Mouse (Mus musculus) hindbrain, embryonic 11.5 days (tissue): ENCODE data around the gene Fgf8. TPM values are rescaled to one million over a fixed set of nuclear protein-coding genes. Genes with fewer than 3 reads are reported as not detected.

ENCODE experiments used
- ATAC-seq: fragments of 200-750 bp; cut with Nextera tagmentation; 2 replicates; pipeline ENCODE4 v1.8.0; 2017; ENCODE audit warnings: mild to moderate bottlenecking, moderate TSS enrichment, moderate library complexity; ENCODE audit not compliant: low FRiP score
- DNase-seq: peaks from one replicate; pipeline ENCODE4 v3.0.0-alpha.2; 2015; ENCODE audit warnings: low spot score
- H3K27ac ChIP-seq: fragments of 300-500 bp; sonication (generic); 2 replicates; pipeline ENCODE4 v1.5.1; 2014; ENCODE audit warnings: mild to moderate bottlenecking, low read depth, low read length
- H3K27me3 ChIP-seq: fragments of 300-500 bp; sonication (generic); 2 replicates; pipeline ENCODE4 v1.6.1; 2014; ENCODE audit warnings: mild to moderate bottlenecking, low read length, moderate library complexity, mixed read lengths; ENCODE audit not compliant: control insufficient read depth, insufficient read depth
- H3K36me3 ChIP-seq: fragments of 300-500 bp; sonication (generic); 2 replicates; pipeline ENCODE4 v1.6.1; 2014; ENCODE audit warnings: mild to moderate bottlenecking, low read length, moderate library complexity, mixed read lengths; ENCODE audit not compliant: control insufficient read depth, insufficient read depth
- H3K4me1 ChIP-seq: fragments of 300-500 bp; sonication (generic); replicated peaks from 2 replicates; pipeline ENCODE4 v1.6.1; 2014; ENCODE audit warnings: low read length, mixed read lengths; ENCODE audit not compliant: control insufficient read depth, insufficient read depth
- H3K4me2 ChIP-seq: fragments of 300-500 bp; sonication (generic); replicated peaks from 2 replicates; pipeline ENCODE4 v1.6.1; 2014; ENCODE audit warnings: mild to moderate bottlenecking, low read depth, low read length
- H3K4me3 ChIP-seq: fragments of 300-500 bp; sonication (generic); 2 replicates; pipeline ENCODE4 v1.5.1; 2014; ENCODE audit warnings: low read depth, low read length
- H3K9ac ChIP-seq: fragments of 300-500 bp; sonication (generic); 2 replicates; pipeline ENCODE4 v1.6.1; 2014; ENCODE audit warnings: low read depth, low read length
- H3K9me3 ChIP-seq: fragments of 300-500 bp; sonication (generic); 2 replicates; pipeline ENCODE4 v1.6.1; 2016; ENCODE audit warnings: low read length; ENCODE audit not compliant: control insufficient read depth
- WGBS: fragments of 180-500 bp; shearing (Covaris S2); extraction: QIAGEN DNeasy Blood & Tissue Kit; methylation state at CpG from one replicate; pipeline ENCODE4 v1.1.7; 2014; 5-methylcytosine and 5-hydroxymethylcytosine counted together
- polyA plus RNA-seq: library from polyadenylated mRNA; unstranded; fragments of >200 nt; fragmentation: Nextera tagmentation; extraction: Ambion mirVana; gene quantifications from 2 replicates; pipeline ENCODE4 v1.2.1, GENCODE M21; 2014

Gene Fgf8
- polyA plus RNA-seq, 1 experiment from 2014 or later = 4.6 TPM

GRCm38 (mm10) chr19:45745344-45746152 is 2.8 kb upstream of the Fgf8 start:
- Histone ChIP-seq H3K4me1 (peaks cover 11% of the 10 kb centered on the region), H3K4me3 (no peak overlapping the region), H3K27me3 (peaks cover 62% of the 10 kb centered on the region), H3K36me3 (no peaks in the 10 kb centered on the region), H3K9ac (no peak overlapping the region), H3K27ac (no peak overlapping the region), H3K9me3 (no peaks in the 10 kb centered on the region), H3K4me2 (no peak overlapping the region)
- DNase-seq = peak; percentile 49
- no peak for ATAC-seq
- 1% methylated on average over 32 of the region's 32 CpGs for WGBS

- Histone ChIP-seq H3K9ac (no peak overlapping the region), H3K27me3 (peaks cover 77% of the 10 kb centered on the region), H3K4me3 (no peak overlapping the region), H3K27ac (no peak overlapping the region), H3K36me3 (no peaks in the 10 kb centered on the region), H3K4me2 (no peak overlapping the region), H3K9me3 (no peaks in the 10 kb centered on the region), H3K4me1 (peaks cover 9% of the 10 kb centered on the region)
- ATAC-seq (no peak), DNase-seq (no peak)
- 16% methylated on average over 7 of the region's 7 CpGs for WGBS
Observed at GRCm38 (mm10) chr19:45743619-45744018, 904 bp upstream of the Fgf8 start.

GRCm38 (mm10) chr19:45742984-45743575 is 365 bp upstream of the Fgf8 start:
- peaks cover 82% of the 10 kb centered on the region for H3K27me3 ChIP-seq
- peaks cover 8% of the 10 kb centered on the region for H3K4me1 ChIP-seq
- H3K36me3 ChIP-seq = no peaks in the 10 kb centered on the region
- H3K27ac ChIP-seq = no peak overlapping the region
- H3K4me3 ChIP-seq = peak overlapping the region; percentile 29
- 0 out of 2 replicates have a peak overlapping the region, but pooled peaks have one; percentile 15 for H3K9ac ChIP-seq
- DNase-seq = peak; percentile 50
- peak overlapping the region; percentile 59 for H3K4me2 ChIP-seq
- no peak for ATAC-seq
- WGBS = 2% methylated on average over 19 of the region's 44 CpGs
- no peaks in the 10 kb centered on the region for H3K9me3 ChIP-seq

DNA sequence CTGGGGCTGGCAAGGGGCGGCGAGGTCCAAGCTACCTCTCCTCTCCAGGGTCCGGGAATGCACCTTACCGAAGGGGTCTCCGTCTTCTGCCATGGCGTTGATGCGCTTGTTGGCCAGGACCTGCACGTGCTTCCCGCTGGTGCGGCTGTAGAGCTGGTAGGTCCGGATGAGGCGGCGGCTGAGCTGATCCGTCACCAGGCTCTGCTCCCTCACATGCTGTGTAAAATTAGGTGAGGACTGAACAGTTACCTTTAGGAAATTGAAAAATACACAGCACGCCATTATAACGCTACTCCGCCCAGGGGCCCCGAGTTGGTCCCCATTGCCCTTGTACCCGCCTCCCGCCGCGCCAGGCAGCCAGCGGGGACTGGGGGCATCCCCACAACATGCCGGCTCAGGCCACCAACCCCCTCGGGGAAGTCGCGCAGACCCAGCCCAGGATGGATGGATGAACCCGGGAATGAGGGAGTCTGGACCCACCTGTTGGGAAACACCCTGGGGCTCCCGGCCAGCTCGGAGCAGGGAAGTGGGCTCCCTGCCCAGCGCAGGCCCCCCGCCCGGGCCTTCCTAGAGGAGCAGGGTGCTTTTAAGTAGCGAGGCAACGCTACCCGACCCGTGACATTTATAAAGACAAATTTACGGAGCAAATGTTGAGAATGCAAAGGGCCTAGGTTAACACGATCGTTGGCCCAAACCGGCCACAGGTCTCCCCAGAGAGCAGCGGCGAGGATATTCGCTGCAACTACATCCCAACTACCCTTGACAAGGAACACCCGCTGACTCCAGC is 1.1 kb downstream of the Fgf8 start:
- under 1% methylated on average over 45 of the region's 45 CpGs for WGBS
- Histone ChIP-seq H3K9ac (no peak overlapping the region), H3K27ac (no peak overlapping the region), H3K4me1 (peaks cover 13% of the 10 kb centered on the region), H3K27me3 (peaks cover 93% of the 10 kb centered on the region), H3K9me3 (no peaks in the 10 kb centered on the region), H3K36me3 (no peaks in the 10 kb centered on the region), H3K4me3 (peak overlapping the region; percentile 29), H3K4me2 (no peak overlapping the region)
- peak; percentile 42 for DNase-seq
- no peak for ATAC-seq

DNA sequence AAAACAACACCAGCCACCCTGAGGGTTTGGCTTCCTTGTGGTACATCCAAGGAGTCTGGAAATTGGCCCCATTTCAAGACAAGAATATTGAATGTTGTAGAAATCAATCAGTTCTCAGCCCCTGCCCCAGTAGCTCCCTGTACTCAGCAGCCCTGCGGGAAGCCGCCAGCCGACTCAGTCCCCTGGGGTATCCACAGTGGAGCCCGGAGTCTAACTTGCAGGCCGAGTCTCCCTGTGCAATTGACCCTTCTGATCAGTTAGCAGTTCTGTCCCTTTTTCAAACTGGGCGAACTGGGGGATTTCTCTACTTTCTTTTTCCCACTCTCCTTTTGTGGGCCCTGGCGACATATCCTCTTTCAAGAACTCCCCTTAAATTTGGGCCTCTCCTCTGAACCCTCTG is 1.9 kb downstream of the Fgf8 start:
- no peak overlapping the region for H3K4me3 ChIP-seq
- H3K4me2 ChIP-seq = no peak overlapping the region
- H3K9ac ChIP-seq = no peak overlapping the region
- no peak overlapping the region for H3K27ac ChIP-seq
- peak; percentile 39 for DNase-seq
- peaks cover 94% of the 10 kb centered on the region for H3K27me3 ChIP-seq
- ATAC-seq = no peak
- H3K36me3 ChIP-seq = no peaks in the 10 kb centered on the region
- 2% methylated on average over 7 of the region's 7 CpGs for WGBS
- H3K9me3 ChIP-seq = no peaks in the 10 kb centered on the region
- H3K4me1 ChIP-seq = peaks cover 13% of the 10 kb centered on the region

DNA sequence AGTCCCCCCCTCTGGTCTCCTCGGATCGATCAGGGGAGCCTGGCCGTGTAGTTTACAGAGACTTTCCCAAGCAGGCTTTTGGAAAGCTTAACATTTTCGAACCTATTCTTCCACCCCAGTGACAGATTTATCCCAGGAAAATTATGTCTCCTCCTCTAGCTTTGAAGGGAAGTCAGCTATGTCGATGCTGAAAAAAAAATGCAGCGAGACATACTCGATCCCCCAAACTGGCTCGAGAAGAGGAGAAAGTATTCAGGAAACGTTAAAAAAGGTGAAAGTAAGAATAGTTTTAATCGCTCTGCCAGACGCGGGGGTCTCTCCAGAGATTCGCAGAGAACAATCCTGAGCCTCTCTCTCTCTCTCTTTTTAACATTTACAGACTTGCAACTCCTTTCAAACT is 2.5 kb downstream of the Fgf8 start:
- DNase-seq (no peak), ATAC-seq (no peak)
- no peak overlapping the region for H3K4me3 ChIP-seq
- H3K4me1 ChIP-seq = peaks cover 10% of the 10 kb centered on the region
- WGBS = 5% methylated on average over 13 of the region's 13 CpGs
- no peak overlapping the region for H3K4me2 ChIP-seq
- no peak overlapping the region for H3K27ac ChIP-seq
- no peaks in the 10 kb centered on the region for H3K36me3 ChIP-seq
- no peaks in the 10 kb centered on the region for H3K9me3 ChIP-seq
- no peak overlapping the region for H3K9ac ChIP-seq
- peaks cover 94% of the 10 kb centered on the region for H3K27me3 ChIP-seq

DNA sequence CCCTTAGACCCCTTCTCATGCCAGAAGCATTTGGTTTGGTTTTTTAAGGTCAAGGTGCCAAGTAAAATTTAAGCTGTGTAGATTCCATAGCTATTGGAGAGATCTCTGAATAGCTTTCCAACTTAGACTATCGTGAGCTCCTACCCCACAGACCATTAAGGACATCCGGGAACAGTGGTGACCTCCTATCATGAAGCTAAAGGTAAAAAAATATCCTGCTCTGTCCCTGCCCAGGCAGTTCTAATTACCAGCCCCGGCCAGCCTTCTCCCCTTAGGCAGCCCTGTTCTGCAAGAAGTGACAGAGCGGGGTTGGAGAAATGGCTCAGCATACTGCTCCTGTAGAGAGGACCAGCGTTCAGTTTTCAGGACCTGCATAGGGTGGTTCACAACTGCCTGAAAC is 4.2 kb downstream of the Fgf8 start:
- no peak overlapping the region for H3K9ac ChIP-seq
- WGBS = 54% methylated on average over 5 of the region's 5 CpGs
- no peak overlapping the region for H3K4me2 ChIP-seq
- peaks cover 10% of the 10 kb centered on the region for H3K4me1 ChIP-seq
- H3K27me3 ChIP-seq = peaks cover 95% of the 10 kb centered on the region
- no peak overlapping the region for H3K4me3 ChIP-seq
- no peaks in the 10 kb centered on the region for H3K36me3 ChIP-seq
- H3K27ac ChIP-seq = no peak overlapping the region
- no peak for ATAC-seq
- peak; percentile 25 for DNase-seq
- H3K9me3 ChIP-seq = no peaks in the 10 kb centered on the region

- DNase-seq (no peak), ATAC-seq (no peak)
- Histone ChIP-seq H3K9me3 (no peaks in the 10 kb centered on the region), H3K27ac (no peak overlapping the region), H3K9ac (no peak overlapping the region), H3K4me2 (no peak overlapping the region), H3K4me3 (no peak overlapping the region), H3K36me3 (no peaks in the 10 kb centered on the region), H3K27me3 (peaks cover 95% of the 10 kb centered on the region), H3K4me1 (peaks cover 10% of the 10 kb centered on the region)
- WGBS = 59% methylated on average over 10 of the region's 10 CpGs
Observed at GRCm38 (mm10) chr19:45737846-45738484, 4.8 kb downstream of the Fgf8 start.
